Mouse (Mus musculus): ENCODE results near the gene Epha4. TPM values are rescaled to one million over a fixed set of nuclear protein-coding genes. Genes with fewer than 3 reads are reported as not detected.

The Epha4 gene
- polyA plus RNA-seq, 1 experiment from 2014 or later: 63.6 TPM

GRCm38 (mm10) chr1:77452721-77453120 lies 62.2 kb downstream of the Epha4 start:
- no peak overlapping the region for H3K4me2 ChIP-seq (replicated peaks)
- no peaks in the 10 kb centered on the region for H3K9me3 ChIP-seq
- no peaks in the 10 kb centered on the region for H3K27me3 ChIP-seq
- ATAC-seq (ENCODE audit: insufficient number of reproducible peaks, insufficient read depth, low FRiP score, low TSS enrichment): no peak
- no peaks in the 10 kb centered on the region for H3K36me3 ChIP-seq
- no peak overlapping the region for H3K9ac ChIP-seq
- WGBS: 92% methylated on average over 3 of the region's 3 CpGs
- no peaks in the 10 kb centered on the region; the same call in 1 of the 2 replicates for H3K4me1 ChIP-seq
- H3K4me3 ChIP-seq: no peak overlapping the region
- H3K27ac ChIP-seq: no peak overlapping the region

GRCm38 (mm10) chr1:77451541-77451940 lies 63.3 kb downstream of the Epha4 start:
- Histone ChIP-seq H3K4me1 (no peaks in the 10 kb centered on the region), H3K9me3 (no peaks in the 10 kb centered on the region), H3K27ac (no peak overlapping the region), H3K27me3 (no peaks in the 10 kb centered on the region), H3K9ac (no peak overlapping the region), H3K36me3 (no peaks in the 10 kb centered on the region), H3K4me2 (replicated peaks) (no peak overlapping the region), H3K4me3 (no peak overlapping the region)
- 90% methylated on average over 3 of the region's 3 CpGs for WGBS
- no peak for ATAC-seq (ENCODE audit: insufficient number of reproducible peaks, insufficient read depth, low FRiP score, low TSS enrichment)

GRCm38 (mm10) chr1:77450201-77450600 lies 64.7 kb downstream of the Epha4 start:
- no peaks in the 10 kb centered on the region for H3K9me3 ChIP-seq
- no peak overlapping the region for H3K4me3 ChIP-seq
- H3K4me1 ChIP-seq: no peaks in the 10 kb centered on the region
- WGBS: 75% methylated on average over 3 of the region's 3 CpGs
- no peak for ATAC-seq (ENCODE audit: insufficient number of reproducible peaks, insufficient read depth, low FRiP score, low TSS enrichment)
- H3K4me2 ChIP-seq (replicated peaks): no peak overlapping the region
- peaks cover under 1% of the 10 kb centered on the region; the same call in 1 of the 2 replicates for H3K36me3 ChIP-seq
- H3K27ac ChIP-seq: no peak overlapping the region
- no peak overlapping the region for H3K9ac ChIP-seq
- no peaks in the 10 kb centered on the region for H3K27me3 ChIP-seq

GRCm38 (mm10) chr1:77447061-77447614 lies 67.8 kb downstream of the Epha4 start:
- no peak for ATAC-seq (ENCODE audit: insufficient number of reproducible peaks, insufficient read depth, low FRiP score, low TSS enrichment)
- 82% methylated on average over 1 of the region's 1 CpGs for WGBS
- peaks cover 2% of the 10 kb centered on the region; the same call in 1 of the 2 replicates for H3K4me1 ChIP-seq
- H3K9ac ChIP-seq: no peak overlapping the region
- H3K4me2 ChIP-seq (replicated peaks): no peak overlapping the region
- H3K4me3 ChIP-seq: no peak overlapping the region
- no peaks in the 10 kb centered on the region for H3K27me3 ChIP-seq
- peaks cover 22% of the 10 kb centered on the region; the same call in 1 of the 2 replicates for H3K36me3 ChIP-seq
- H3K27ac ChIP-seq: no peak overlapping the region
- H3K9me3 ChIP-seq: no peaks in the 10 kb centered on the region

- peaks cover 5% of the 10 kb centered on the region; the same call in 1 of the 2 replicates for H3K4me1 ChIP-seq
- no peaks in the 10 kb centered on the region for H3K27me3 ChIP-seq
- 83% methylated on average over 12 of the region's 12 CpGs for WGBS
- no peak overlapping the region for H3K9ac ChIP-seq
- no peak overlapping the region for H3K4me2 ChIP-seq (replicated peaks)
- ATAC-seq (ENCODE audit: insufficient number of reproducible peaks, insufficient read depth, low FRiP score, low TSS enrichment): no peak
- H3K27ac ChIP-seq: no peak overlapping the region
- no peaks in the 10 kb centered on the region for H3K9me3 ChIP-seq
- peaks cover 22% of the 10 kb centered on the region; the same call in 1 of the 2 replicates for H3K36me3 ChIP-seq
- no peak overlapping the region for H3K4me3 ChIP-seq
Measured at GRCm38 (mm10) chr1:77446438-77446837, 68.5 kb downstream of the Epha4 start.

DNA sequence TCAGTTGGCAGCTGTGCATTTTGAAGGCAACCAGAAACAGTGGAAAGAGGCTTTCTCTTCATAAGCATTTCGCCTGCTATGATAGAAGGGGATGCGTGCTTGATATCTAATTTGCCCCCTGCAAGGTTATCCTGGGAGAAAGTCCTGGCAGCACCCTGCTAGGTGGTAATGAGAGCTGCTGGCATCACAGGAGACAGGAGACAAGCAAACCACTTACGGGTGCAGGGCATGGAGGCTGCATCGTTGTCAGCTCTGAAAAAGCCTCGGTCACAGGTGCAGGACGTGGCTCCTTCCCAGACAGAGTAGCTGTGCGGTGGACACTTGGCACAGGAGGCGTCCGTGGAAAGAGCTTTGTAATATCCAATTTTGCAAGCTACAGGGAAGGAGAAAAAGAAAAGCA lies 70.2 kb downstream of the Epha4 start:
- Histone ChIP-seq H3K4me2 (replicated peaks) (no peak overlapping the region), H3K9ac (no peak overlapping the region), H3K4me3 (no peak overlapping the region), H3K9me3 (no peaks in the 10 kb centered on the region), H3K27ac (no peak overlapping the region), H3K4me1 (peaks cover 5% of the 10 kb centered on the region; the same call in 1 of the 2 replicates), H3K27me3 (no peaks in the 10 kb centered on the region), H3K36me3 (peaks cover 22% of the 10 kb centered on the region; the same call in 1 of the 2 replicates)
- no peak for ATAC-seq (ENCODE audit: insufficient number of reproducible peaks, insufficient read depth, low FRiP score, low TSS enrichment)
- WGBS: 85% methylated on average over 9 of the region's 9 CpGs

DNA sequence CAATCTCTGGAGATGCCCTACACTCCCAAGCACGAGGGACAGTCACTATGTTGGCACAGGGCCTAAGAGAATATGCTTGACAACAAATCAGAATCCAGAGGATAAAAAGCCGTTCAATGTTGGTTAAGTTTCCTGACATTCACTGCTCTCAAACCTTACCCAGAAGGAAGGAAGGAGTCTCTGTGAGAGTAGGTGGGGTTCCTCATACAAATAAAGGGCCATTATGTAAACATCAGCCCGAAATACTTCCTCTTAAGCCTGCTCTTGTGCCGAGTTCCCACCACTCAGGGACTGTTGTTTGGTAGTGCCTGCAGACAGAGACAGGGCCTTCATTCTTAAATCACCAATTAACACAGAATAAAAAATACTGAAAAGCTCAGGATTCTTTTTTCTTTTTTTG lies 72.9 kb downstream of the Epha4 start:
- Histone ChIP-seq H3K36me3 (peaks cover 22% of the 10 kb centered on the region; the same call in 1 of the 2 replicates), H3K4me1 (peaks cover 11% of the 10 kb centered on the region; the same call in 1 of the 2 replicates), H3K27me3 (no peaks in the 10 kb centered on the region), H3K4me3 (no peak overlapping the region), H3K9ac (no peak overlapping the region), H3K27ac (no peak overlapping the region), H3K4me2 (replicated peaks) (no peak overlapping the region), H3K9me3 (no peaks in the 10 kb centered on the region)
- ATAC-seq (ENCODE audit: insufficient number of reproducible peaks, insufficient read depth, low FRiP score, low TSS enrichment): no peak
- 11% methylated on average over 4 of the region's 4 CpGs for WGBS

DNA sequence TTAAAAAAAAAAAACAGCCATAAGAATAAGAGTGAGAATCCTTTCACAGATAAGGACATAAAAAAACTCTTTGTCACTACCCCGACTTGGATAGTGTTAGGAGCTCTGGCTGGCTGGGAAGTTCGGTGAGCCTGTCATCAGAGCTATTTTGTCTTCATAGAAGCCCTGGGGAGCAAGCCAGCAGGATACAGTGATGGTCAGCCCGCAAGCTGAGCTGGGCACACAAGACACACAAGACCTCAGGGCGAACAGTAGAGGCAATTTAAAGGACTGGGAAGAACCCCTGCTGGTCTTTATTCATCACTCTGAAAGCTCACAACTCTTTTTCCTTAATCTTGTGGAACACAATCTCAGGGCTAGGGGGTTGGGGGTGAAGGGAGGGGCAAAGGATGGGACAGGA lies 73.5 kb downstream of the Epha4 start:
- H3K4me2 ChIP-seq (replicated peaks): no peak overlapping the region
- no peak overlapping the region for H3K9ac ChIP-seq
- no peak overlapping the region for H3K4me3 ChIP-seq
- no peak overlapping the region for H3K27ac ChIP-seq
- no peaks in the 10 kb centered on the region for H3K27me3 ChIP-seq
- no peaks in the 10 kb centered on the region for H3K9me3 ChIP-seq
- peaks cover 22% of the 10 kb centered on the region; the same call in 1 of the 2 replicates for H3K36me3 ChIP-seq
- 21% methylated on average over 4 of the region's 4 CpGs for WGBS
- ATAC-seq (ENCODE audit: insufficient number of reproducible peaks, insufficient read depth, low FRiP score, low TSS enrichment): no peak
- H3K4me1 ChIP-seq: peaks cover 11% of the 10 kb centered on the region; the same call in 1 of the 2 replicates

DNA sequence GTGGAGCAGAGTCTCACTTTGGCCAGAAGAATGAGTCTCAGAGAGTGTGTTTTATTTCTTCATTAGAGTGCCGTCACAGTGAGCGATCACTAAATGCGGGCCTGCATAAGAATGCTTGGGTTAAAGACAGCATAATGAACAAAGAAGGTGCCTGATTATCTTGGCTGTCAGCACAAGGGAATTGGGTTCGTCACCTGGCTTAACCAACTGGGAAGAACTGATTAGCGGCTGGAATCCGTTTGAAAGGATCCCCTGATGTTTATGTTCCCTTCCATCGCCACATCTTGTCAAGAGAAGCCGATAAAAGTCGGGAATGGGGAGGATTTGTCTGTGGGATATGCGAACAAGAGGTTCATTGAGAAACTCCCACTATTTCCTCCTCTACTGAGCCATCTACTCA lies 74.4 kb downstream of the Epha4 start:
- ATAC-seq (ENCODE audit: insufficient number of reproducible peaks, insufficient read depth, low FRiP score, low TSS enrichment): no peak
- Histone ChIP-seq H3K4me1 (peaks cover 11% of the 10 kb centered on the region; the same call in 1 of the 2 replicates), H3K4me3 (no peak overlapping the region), H3K4me2 (replicated peaks) (no peak overlapping the region), H3K36me3 (peaks cover 22% of the 10 kb centered on the region; the same call in 1 of the 2 replicates), H3K9me3 (no peaks in the 10 kb centered on the region), H3K27me3 (no peaks in the 10 kb centered on the region), H3K27ac (no peak overlapping the region), H3K9ac (no peak overlapping the region)
- WGBS: 24% methylated on average over 10 of the region's 10 CpGs

DNA sequence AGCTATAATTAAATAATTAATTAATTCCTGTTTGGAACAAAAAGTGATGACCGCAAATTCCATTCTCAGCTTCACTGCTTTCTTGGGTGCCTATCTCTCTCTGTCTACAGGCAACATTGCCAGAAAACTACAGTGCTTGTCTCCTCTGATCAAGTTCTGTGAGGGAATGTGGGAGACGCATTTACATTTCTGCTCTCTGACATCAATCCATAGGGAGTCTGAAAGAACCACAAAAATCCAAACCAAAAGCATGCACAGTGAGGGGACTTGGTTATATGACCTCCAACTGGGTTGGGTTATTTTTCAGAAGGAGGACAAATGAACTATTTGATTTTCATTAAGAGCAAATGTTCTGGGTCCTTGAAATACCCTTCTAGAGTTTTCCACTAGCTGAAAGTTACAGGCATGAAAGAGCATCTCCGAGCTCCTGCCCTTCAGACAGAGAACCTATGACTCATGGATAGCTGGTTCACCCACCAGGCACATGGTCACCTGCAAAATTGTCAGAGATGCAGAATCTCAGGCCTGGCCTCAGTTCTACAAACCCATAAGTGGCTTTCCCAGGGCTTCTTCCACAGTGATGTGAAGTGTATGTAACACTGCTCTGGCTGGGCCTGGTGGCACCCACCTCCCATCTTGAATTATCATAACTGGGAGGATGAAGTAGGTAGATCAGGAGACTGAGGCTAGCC lies 75.4 kb downstream of the Epha4 start:
- 76% methylated on average over 3 of the region's 3 CpGs for WGBS
- H3K27ac ChIP-seq: no peak overlapping the region
- H3K9me3 ChIP-seq: no peaks in the 10 kb centered on the region
- H3K9ac ChIP-seq: no peak overlapping the region
- H3K27me3 ChIP-seq: no peaks in the 10 kb centered on the region
- H3K36me3 ChIP-seq: peaks cover 15% of the 10 kb centered on the region; the same call in 1 of the 2 replicates
- no peak for ATAC-seq (ENCODE audit: insufficient number of reproducible peaks, insufficient read depth, low FRiP score, low TSS enrichment)
- H3K4me3 ChIP-seq: no peak overlapping the region
- no peak overlapping the region for H3K4me2 ChIP-seq (replicated peaks)
- peaks cover 11% of the 10 kb centered on the region; the same call in 1 of the 2 replicates for H3K4me1 ChIP-seq

- 61% methylated on average over 4 of the region's 4 CpGs for WGBS
- Histone ChIP-seq H3K9me3 (no peaks in the 10 kb centered on the region), H3K4me3 (no peak overlapping the region), H3K36me3 (peaks cover 6% of the 10 kb centered on the region; the same call in 1 of the 2 replicates), H3K4me2 (replicated peaks) (no peak overlapping the region), H3K27ac (no peak overlapping the region), H3K9ac (no peak overlapping the region), H3K27me3 (no peaks in the 10 kb centered on the region), H3K4me1 (peaks cover 11% of the 10 kb centered on the region; the same call in 1 of the 2 replicates)
- ATAC-seq (ENCODE audit: insufficient number of reproducible peaks, insufficient read depth, low FRiP score, low TSS enrichment): no peak
Measured at GRCm38 (mm10) chr1:77438639-77439038, 76.2 kb downstream of the Epha4 start.
